Mouse (Mus musculus): ENCODE measurements around the gene Slc28a2.

GRCm38 (mm10) chr2:122380768-122381311 is 45.4 kb upstream of the Slc28a2 start:
- TF ChIP-seq GATA1 (IDR thresholded peaks at IDR 0.05; ENCODE audit: borderline replicate concordance, low read length) = no peak
- TF ChIP-seq FLI1 (IDR thresholded peaks at IDR 0.05; ENCODE audit: low read length) = no peak

All from megakaryocyte, embryonic 14.5 days (primary cell).